10 mouse cellular contexts compared by ENCODE assay signal in the genomic region with DNA sequence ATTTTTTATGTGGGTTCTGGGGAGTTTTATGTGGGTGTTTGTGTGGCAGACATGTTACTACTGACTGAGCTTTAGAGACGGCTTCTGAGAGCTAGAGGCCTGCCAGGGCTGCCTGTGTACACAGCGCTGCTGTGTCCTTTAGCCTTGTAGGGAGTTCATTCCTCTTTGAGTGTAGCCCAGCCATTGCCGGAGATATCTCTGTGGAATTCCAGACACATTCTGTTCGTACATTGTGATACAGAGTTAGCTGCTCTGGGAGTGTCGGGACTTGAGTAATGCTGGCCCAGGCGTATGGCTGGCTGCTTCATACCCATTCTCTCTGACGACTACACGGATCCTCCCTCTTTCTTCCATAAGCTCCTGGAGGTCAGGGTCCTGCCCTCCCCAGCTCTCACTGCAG. TPM values are rescaled to one million over a fixed set of nuclear protein-coding genes. Genes with fewer than 3 reads are reported as not detected.
DNase-seq lines count a peak whose midpoint lies in the region; ATAC-seq and TF ChIP-seq lines count a peak whose summit lies in the region.
"Had no signal": no experiment of that assay in that cellular context is flagged by ENCODE, and none has a peak within 500 bp of the region (broad histone marks: within the 10 kb centered on the region; RNA-seq: fewer than 3 reads in every experiment).

No protein-coding gene starts in this region.

- peak overlapping the region; percentile 32; the same call in 1 of the 2 replicates for H3K27ac ChIP-seq in midbrain, embryonic 11.5 days (ENCODE audit: low read depth, low read length)
- H3K27ac ChIP-seq in midbrain, postnatal 0 days (ENCODE audit: low read depth, low read length): no peak overlapping the region
- peak overlapping the region; percentile 97 for H3K27ac ChIP-seq in heart, embryonic 13.5 days (replicated peaks)
- H3K27ac ChIP-seq in limb, embryonic 15.5 days: 0 out of 2 replicates have a peak overlapping the region, but pooled peaks have one; percentile 1

- no peak for ATAC-seq in midbrain, embryonic 11.5 days (ENCODE audit: low FRiP score)
- ATAC-seq in midbrain, postnatal 0 days (ENCODE audit: low FRiP score): no peak
- ATAC-seq in heart, embryonic 13.5 days (ENCODE audit: extremely low read depth, insufficient number of reproducible peaks, low FRiP score, low TSS enrichment): peak; percentile 58
- no peak for ATAC-seq in limb, embryonic 15.5 days (ENCODE audit: insufficient number of reproducible peaks, low FRiP score, low TSS enrichment, low read depth)

- H3K9ac ChIP-seq in midbrain, embryonic 11.5 days (ENCODE audit: low read length): no peak overlapping the region
- no peak overlapping the region for H3K9ac ChIP-seq in midbrain, postnatal 0 days (replicated peaks; ENCODE audit: low read length, poor library complexity, severe bottlenecking)
- H3K9ac ChIP-seq in heart, embryonic 13.5 days: peak overlapping the region; percentile 78
- no peak overlapping the region for H3K9ac ChIP-seq in limb, embryonic 15.5 days

- no peaks in the 10 kb centered on the region for H3K9me3 ChIP-seq in midbrain, embryonic 11.5 days (ENCODE audit: control insufficient read depth, low read length)
- no peaks in the 10 kb centered on the region for H3K9me3 ChIP-seq in midbrain, postnatal 0 days (ENCODE audit: low read length)
- no peaks in the 10 kb centered on the region for H3K9me3 ChIP-seq in heart, embryonic 13.5 days
- H3K9me3 ChIP-seq in limb, embryonic 15.5 days: no peaks in the 10 kb centered on the region

- no peaks in the 10 kb centered on the region for H3K27me3 ChIP-seq in midbrain, embryonic 11.5 days (ENCODE audit: control insufficient read depth, insufficient read depth, low read length)
- no peaks in the 10 kb centered on the region for H3K27me3 ChIP-seq in midbrain, postnatal 0 days (ENCODE audit: insufficient read depth, low read length)
- H3K27me3 ChIP-seq in heart, embryonic 13.5 days (replicated peaks): no peaks in the 10 kb centered on the region
- no peaks in the 10 kb centered on the region for H3K27me3 ChIP-seq in limb, embryonic 15.5 days

- H3K4me2 ChIP-seq in midbrain, embryonic 11.5 days: no peak overlapping the region
- no peak overlapping the region for H3K4me2 ChIP-seq in midbrain, postnatal 0 days (ENCODE audit: low read depth, low read length, poor library complexity, severe bottlenecking)
- H3K4me2 ChIP-seq in heart, embryonic 13.5 days: peak overlapping the region; percentile 55
- no peak overlapping the region for H3K4me2 ChIP-seq in limb, embryonic 15.5 days

- no peak overlapping the region for H3K4me3 ChIP-seq in midbrain, embryonic 11.5 days (ENCODE audit: low read depth, low read length)
- H3K4me3 ChIP-seq in midbrain, postnatal 0 days (ENCODE audit: low read depth, low read length): no peak overlapping the region
- peak overlapping the region; percentile 16; the same call in 1 of the 2 replicates for H3K4me3 ChIP-seq in heart, embryonic 13.5 days
- no peak overlapping the region for H3K4me3 ChIP-seq in limb, embryonic 15.5 days

- H3K36me3 ChIP-seq in midbrain, embryonic 11.5 days (ENCODE audit: control insufficient read depth, insufficient read depth, low read length): 0 out of 2 replicates have a peak, but pooled peaks cover 3% of the 10 kb centered on the region
- H3K36me3 ChIP-seq in midbrain, postnatal 0 days (ENCODE audit: insufficient read depth, low read length): no peaks in the 10 kb centered on the region
- peaks cover 6% of the 10 kb centered on the region; the same call in 1 of the 2 replicates for H3K36me3 ChIP-seq in heart, embryonic 13.5 days
- H3K36me3 ChIP-seq in limb, embryonic 15.5 days: peaks cover 4% of the 10 kb centered on the region; the same call in 1 of the 2 replicates

- 65% methylated on average over 8 of the region's 8 CpGs for WGBS in midbrain, embryonic 11.5 days
- 55% methylated on average over 8 of the region's 8 CpGs for WGBS in midbrain, postnatal 0 days
- WGBS in heart, embryonic 13.5 days: 27% methylated on average over 8 of the region's 8 CpGs
- 66% methylated on average over 8 of the region's 8 CpGs for WGBS in limb, embryonic 15.5 days

- no peak for TF ChIP-seq CTCF in midbrain, postnatal 0 days (IDR thresholded peaks at IDR 0.05)

- no peak for DNase-seq in midbrain, embryonic 11.5 days (ENCODE audit: low spot score, missing footprints)
- no peak for DNase-seq in midbrain, postnatal 0 days (ENCODE audit: low spot score)
- DNase-seq in testis, postnatal 14 days (ENCODE audit: low spot score): peak; percentile 63
- no peak for DNase-seq in cerebellum, adult 11 months
- DNase-seq in kidney, postnatal 14 days: no peak
- DNase-seq: kidney, adult 2 months; right cerebral cortex, postnatal 25 days; thymus, postnatal 4 days had no signal

- peaks cover 43% of the 10 kb centered on the region for H3K4me1 ChIP-seq in midbrain, embryonic 11.5 days (ENCODE audit: control insufficient read depth, insufficient read depth, low read length)
- peaks cover 4% of the 10 kb centered on the region; the same call in 1 of the 2 replicates for H3K4me1 ChIP-seq in midbrain, postnatal 0 days (ENCODE audit: insufficient read depth, low read length)
- H3K4me1 ChIP-seq in heart, embryonic 13.5 days: peaks cover 59% of the 10 kb centered on the region
- H3K4me1 ChIP-seq in limb, embryonic 15.5 days: peaks cover 29% of the 10 kb centered on the region

RNA-seq across cellular contexts. Expression of a gene that starts 31.9 kb away (rescaled TPM):
- polyA plus RNA-seq in midbrain, embryonic 11.5 days (2014; fragmentation: Nextera tagmentation; extraction: Ambion mirVana): 19.2 and 20.5 TPM in 2 replicates
- total RNA-seq in midbrain, postnatal 0 days (2014; rRNA removed): 107 and 154 TPM in 2 replicates
- polyA plus RNA-seq in midbrain, postnatal 0 days (2015; fragmentation: Nextera tagmentation; extraction: Ambion mirVana): 58.7 and 61.6 TPM in 2 replicates
- polyA plus RNA-seq in heart, embryonic 13.5 days (2015; fragmentation: Nextera tagmentation; extraction: Ambion mirVana): 30.4 and 32.2 TPM in 2 replicates
- polyA plus RNA-seq in limb, embryonic 15.5 days (2015; fragmentation: Nextera tagmentation; extraction: Ambion mirVana): 22.5 and 25.9 TPM in 2 replicates

RNA-seq across cellular contexts. Expression of a gene that starts 52.2 kb away (rescaled TPM):
- 210 and 216 TPM in 2 replicates for polyA plus RNA-seq in midbrain, embryonic 11.5 days (2014; fragmentation: Nextera tagmentation; extraction: Ambion mirVana)
- 8.1 and 8.6 TPM in 2 replicates for total RNA-seq in midbrain, postnatal 0 days (2014; rRNA removed)
- polyA plus RNA-seq in midbrain, postnatal 0 days (2015; fragmentation: Nextera tagmentation; extraction: Ambion mirVana): 68.0 and 80.0 TPM in 2 replicates
- polyA plus RNA-seq in heart, embryonic 13.5 days (2015; fragmentation: Nextera tagmentation; extraction: Ambion mirVana): 95.9 and 112 TPM in 2 replicates
- polyA plus RNA-seq in limb, embryonic 15.5 days (2015; fragmentation: Nextera tagmentation; extraction: Ambion mirVana): 136 and 149 TPM in 2 replicates
